ENCODE assay signal across 8 mouse cellular contexts in the genomic region with DNA sequence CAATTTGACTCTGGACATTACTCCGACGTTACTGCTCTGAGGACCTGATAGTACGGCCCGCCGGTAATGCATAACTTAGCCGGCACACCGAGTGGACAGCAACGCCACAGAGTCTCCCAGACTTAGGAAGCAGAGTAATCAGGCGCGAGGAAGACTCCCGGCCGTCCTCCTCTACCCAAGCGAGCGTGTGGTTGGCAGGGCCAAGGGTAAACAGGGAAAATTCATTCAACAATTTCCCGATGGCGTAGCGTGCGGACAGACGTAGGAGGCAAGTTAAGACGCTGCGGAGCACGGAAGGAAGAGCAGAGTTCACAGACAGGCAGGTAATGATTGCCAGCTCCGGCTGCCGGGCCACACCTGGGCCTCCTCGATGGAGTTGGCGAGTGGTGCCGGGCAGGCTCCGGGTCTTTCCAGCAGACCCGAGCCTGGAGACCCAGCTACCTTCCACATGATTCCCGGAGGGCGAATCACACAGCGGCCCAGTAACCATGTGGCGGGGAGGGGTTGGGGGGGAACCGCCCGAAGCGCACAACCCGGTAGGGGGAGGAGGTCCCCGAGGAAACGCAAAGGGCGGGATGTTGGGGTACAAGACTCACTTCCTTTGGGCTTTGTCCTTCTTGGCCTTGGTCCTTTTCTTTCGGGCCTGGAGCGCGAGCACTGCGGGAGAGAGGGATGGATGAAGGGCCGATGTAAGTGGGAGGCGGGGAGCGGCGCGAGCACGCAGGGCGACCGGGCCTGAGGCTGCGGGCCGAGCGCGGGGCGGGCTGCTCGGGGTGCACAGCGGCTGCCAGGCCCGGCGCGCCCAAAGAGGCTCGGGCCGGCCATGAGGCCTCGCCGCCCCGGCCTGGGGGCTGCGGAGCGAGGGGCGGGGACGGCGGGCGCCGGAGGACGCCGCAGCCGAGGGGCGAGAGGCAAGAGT. TPM values are rescaled to one million over a fixed set of nuclear protein-coding genes. Genes with fewer than 3 reads are reported as not detected.
A peak's percentile ranks its signal among the peaks of the same experiment; 100 is the strongest.
DNase-seq lines count a peak whose midpoint lies in the region; ATAC-seq and TF ChIP-seq lines count a peak whose summit lies in the region.

No protein-coding gene starts in this region.

- peaks cover 5% of the 10 kb centered on the region for H3K27me3 ChIP-seq in G1E (ENCODE audit: insufficient read depth, low read length)
- no peaks in the 10 kb centered on the region for H3K27me3 ChIP-seq in hindbrain, embryonic 12.5 days

- TF ChIP-seq CTCF in G1E (IDR thresholded peaks at IDR 0.05; ENCODE audit: low read depth, low read length) = no peak

- H3K9me3 ChIP-seq in G1E (replicated peaks) = no peaks in the 10 kb centered on the region
- H3K9me3 ChIP-seq in hindbrain, embryonic 12.5 days (replicated peaks) = no peaks in the 10 kb centered on the region

- H3K27ac ChIP-seq in hindbrain, embryonic 12.5 days = peak overlapping the region; percentile 91

- peaks cover 44% of the 10 kb centered on the region for H3K36me3 ChIP-seq in G1E (replicated peaks)
- peaks cover 16% of the 10 kb centered on the region for H3K36me3 ChIP-seq in hindbrain, embryonic 12.5 days

- peaks cover 58% of the 10 kb centered on the region for H3K4me1 ChIP-seq in G1E (ENCODE audit: insufficient read depth, low read depth, low read length)
- peaks cover 24% of the 10 kb centered on the region for H3K4me1 ChIP-seq in hindbrain, embryonic 12.5 days

- ATAC-seq in G1E (ENCODE audit: extremely low read depth, insufficient number of reproducible peaks, low FRiP score, poor library complexity, severe bottlenecking) = no peak
- ATAC-seq in hindbrain, embryonic 12.5 days (ENCODE audit: low FRiP score) = peak; percentile 79

- H3K4me2 ChIP-seq in hindbrain, embryonic 12.5 days (replicated peaks) = peak overlapping the region; percentile 88

- H3K4me3 ChIP-seq in G1E (ENCODE audit: low read depth, low read length) = peak overlapping the region; percentile 90
- H3K4me3 ChIP-seq in hindbrain, embryonic 12.5 days = peak overlapping the region; percentile 99

- WGBS in hindbrain, embryonic 12.5 days = under 1% methylated on average over 67 of the region's 78 CpGs

- DNase-seq in G1E (ENCODE audit: low spot score) = peak; percentile 82
- peak; percentile 30 for DNase-seq in c-Kit-negative CD71-positive TER-119-positive erythroid progenitor cells, embryonic 14.5 days (ENCODE audit: low read depth, low spot score)
- peak; percentile 70 for DNase-seq in forelimb bud, embryonic 11.5 days (ENCODE audit: low read depth, low spot score)
- peak; percentile 32 for DNase-seq in layer of hippocampus, adult 9-11 months
- DNase-seq in lung, postnatal 25 days (ENCODE audit: low spot score) = peak; percentile 17
- DNase-seq in retina, embryonic 14.5 days (ENCODE audit: low spot score) = peak; percentile 67
- peak; percentile 53 for DNase-seq in urinary bladder, adult 2 months (ENCODE audit: low spot score)

- H3K9ac ChIP-seq in hindbrain, embryonic 12.5 days = peak overlapping the region; percentile 99

RNA-seq across cellular contexts. Expression of a gene that starts 0.9 kb away (rescaled TPM):
- total RNA-seq in G1E (2014; fragmentation: Nextera tagmentation) = 158 and 193 TPM in 2 replicates
- 95.5 and 112 TPM in 2 replicates for total RNA-seq in G1E (2017)
- 81.6 and 95.9 TPM in 2 replicates for polyA plus RNA-seq in G1E (2012)
- polyA plus RNA-seq in hindbrain, embryonic 12.5 days (2016; fragmentation: Nextera tagmentation; extraction: Ambion mirVana) = 100 and 105 TPM in 2 replicates
- polyA plus RNA-seq in urinary bladder, adult 2 months (2012; rRNA removed) = 31.2 and 33.5 TPM in 2 replicates

RNA-seq across cellular contexts. Expression of a gene that starts 46.2 kb away (rescaled TPM):
- total RNA-seq in G1E (2014; fragmentation: Nextera tagmentation) (not detected in 2 replicates), G1E (2017) (not detected in 2 replicates)
- not detected in 2 replicates for polyA plus RNA-seq in G1E (2012)
- polyA plus RNA-seq in hindbrain, embryonic 12.5 days (2016; fragmentation: Nextera tagmentation; extraction: Ambion mirVana) = 2.0 and 3.4 TPM in 2 replicates
- polyA plus RNA-seq in urinary bladder, adult 2 months (2012; rRNA removed) = 0.12 and 0.18 TPM in 2 replicates

Comparison
In these comparisons a context has a peak if more than half of its experiments do, and no peak if none do; other contexts are left out.
1. DNase-seq: peak in every context shown above with its lines; median percentile 82 in G1E; 70 in forelimb bud, embryonic 11.5 days; 67 in retina, embryonic 14.5 days; 53 in urinary bladder, adult 2 months; 32 in layer of hippocampus, adult 9-11 months; 30 in c-Kit-negative CD71-positive TER-119-positive erythroid progenitor cells, embryonic 14.5 days; 17 in lung, postnatal 25 days.